Mouse (Mus musculus): ENCODE data around the gene Zfp277. TPM values are rescaled to one million over a fixed set of nuclear protein-coding genes. Genes with fewer than 3 reads are reported as not detected.

Gene Zfp277
- polyA plus RNA-seq, 1 experiment: 9.6 TPM

DNA sequence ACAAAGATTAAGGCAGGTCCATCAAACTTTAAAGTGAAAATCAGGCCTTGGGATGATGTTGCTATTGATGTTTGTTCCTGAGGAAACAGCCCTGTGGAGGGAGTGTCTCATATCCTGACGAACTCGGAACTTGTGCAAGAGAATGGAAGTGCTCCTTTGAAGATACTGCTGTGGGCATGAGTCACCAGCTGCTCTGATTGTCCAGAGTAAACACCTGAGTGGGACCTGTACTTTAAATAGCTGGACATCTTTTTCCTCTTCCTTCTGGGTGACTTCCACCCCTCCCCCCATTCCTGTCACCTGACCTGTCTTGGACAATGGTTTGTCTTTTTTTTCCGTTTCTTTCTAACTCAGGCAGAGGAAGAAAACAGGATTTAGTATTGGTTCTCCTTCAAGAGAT lies 13.3 kb upstream of the Zfp277 start:
- H3K27ac ChIP-seq (replicated peaks; ENCODE audit: low read depth, low read length): peak overlapping the region; percentile 66
- H3K4me1 ChIP-seq (ENCODE audit: control insufficient read depth, insufficient read depth, insufficient read length, low read length): peaks cover 24% of the 10 kb centered on the region

DNA sequence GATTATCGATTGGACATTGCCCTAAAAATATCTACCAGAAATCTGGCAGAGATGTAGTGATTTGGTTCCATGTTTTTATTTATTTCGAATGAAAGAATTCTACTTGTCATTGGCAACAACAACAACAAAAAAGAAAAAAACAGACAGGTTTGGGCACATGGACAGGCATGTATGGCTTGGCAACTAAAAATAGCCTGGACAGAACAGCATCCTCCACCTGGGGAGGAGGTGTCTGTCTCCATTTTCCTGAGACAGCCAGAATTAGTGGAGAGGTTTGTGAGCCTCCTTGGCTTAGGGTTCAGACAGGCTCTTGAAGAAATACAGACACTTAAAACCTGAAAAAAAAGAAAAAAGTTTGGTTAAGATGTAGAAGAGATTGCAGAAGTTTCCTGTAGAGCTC lies 10.8 kb upstream of the Zfp277 start:
- H3K4me3 ChIP-seq (ENCODE audit: insufficient read depth, low read depth, low read length): no peak overlapping the region
- H3K27ac ChIP-seq (replicated peaks; ENCODE audit: low read depth, low read length): no peak overlapping the region
- H3K4me1 ChIP-seq (ENCODE audit: control insufficient read depth, insufficient read depth, insufficient read length, low read length): peaks cover 17% of the 10 kb centered on the region

More for the DNA sequence above, 13.3 kb upstream of the Zfp277 start:
- no peak overlapping the region for H3K4me3 ChIP-seq (ENCODE audit: insufficient read depth, low read depth, low read length)

GRCm38 (mm10) chr12:40449119-40449795 lies 3.6 kb upstream of the Zfp277 start:
- H3K4me3 ChIP-seq (ENCODE audit: insufficient read depth, low read depth, low read length): no peak overlapping the region
- peaks cover 12% of the 10 kb centered on the region; the same call in 1 of the 2 replicates for H3K4me1 ChIP-seq (ENCODE audit: control insufficient read depth, insufficient read depth, insufficient read length, low read length)
- H3K27ac ChIP-seq (replicated peaks; ENCODE audit: low read depth, low read length): no peak overlapping the region

- Histone ChIP-seq H3K4me1 (ENCODE audit: control insufficient read depth, insufficient read depth, insufficient read length, low read length) (peaks cover 12% of the 10 kb centered on the region; the same call in 1 of the 2 replicates), H3K4me3 (ENCODE audit: insufficient read depth, low read depth, low read length) (peak overlapping the region; percentile 90), H3K27ac (replicated peaks; ENCODE audit: low read depth, low read length) (peak overlapping the region; percentile 34)
Measured at GRCm38 (mm10) chr12:40447561-40448355, 2.1 kb upstream of the Zfp277 start.

- Histone ChIP-seq H3K4me1 (ENCODE audit: control insufficient read depth, insufficient read depth, insufficient read length, low read length) (peaks cover 12% of the 10 kb centered on the region; the same call in 1 of the 2 replicates), H3K4me3 (ENCODE audit: insufficient read depth, low read depth, low read length) (peak overlapping the region; percentile 90), H3K27ac (replicated peaks; ENCODE audit: low read depth, low read length) (peak overlapping the region; percentile 46)
Measured at GRCm38 (mm10) chr12:40446450-40447381, 1.0 kb upstream of the Zfp277 start.

DNA sequence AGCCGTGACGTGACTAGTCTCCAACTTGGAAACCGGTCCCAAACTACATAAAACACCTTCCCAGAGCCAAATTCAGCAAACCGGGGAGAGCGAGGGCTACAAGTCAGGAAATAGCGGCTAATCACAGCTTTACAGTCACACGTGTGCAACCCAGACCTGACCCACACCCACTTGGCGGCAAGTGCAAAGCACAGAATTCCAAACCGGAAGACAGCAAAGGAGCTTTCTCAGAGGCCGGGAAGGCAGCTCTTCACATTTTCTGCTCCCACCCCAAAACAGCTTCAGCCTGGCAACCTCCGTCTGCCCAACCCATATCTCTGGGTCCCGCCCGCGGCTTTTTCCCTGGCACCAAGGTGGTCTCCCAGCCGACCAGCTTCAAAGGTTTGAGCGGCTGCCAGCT lies 496 bp downstream of the Zfp277 start:
- Histone ChIP-seq H3K27ac (replicated peaks; ENCODE audit: low read depth, low read length) (peak overlapping the region; percentile 39), H3K4me3 (ENCODE audit: insufficient read depth, low read depth, low read length) (peak overlapping the region; percentile 80), H3K4me1 (ENCODE audit: control insufficient read depth, insufficient read depth, insufficient read length, low read length) (peaks cover 12% of the 10 kb centered on the region; the same call in 1 of the 2 replicates)

DNA sequence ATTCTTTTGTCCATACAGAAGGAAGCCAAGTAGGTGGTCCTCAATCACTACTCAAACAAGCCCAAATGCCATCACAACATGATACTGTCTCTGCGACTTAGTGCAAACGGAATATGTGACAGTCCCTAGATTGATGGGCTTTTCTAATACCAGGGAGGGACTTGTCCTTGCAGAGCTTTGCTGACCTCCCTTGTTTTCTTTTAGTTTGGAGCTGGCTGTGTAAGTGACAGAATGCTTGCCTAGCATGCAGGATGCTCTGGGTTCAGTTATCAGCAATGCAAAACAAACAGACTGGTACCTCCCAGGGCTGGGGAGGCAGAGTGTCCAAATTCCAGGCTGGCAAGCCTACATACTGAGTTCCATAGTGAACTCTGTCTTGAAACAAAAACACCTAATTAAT lies 7.7 kb downstream of the Zfp277 start:
- H3K4me3 ChIP-seq (ENCODE audit: insufficient read depth, low read depth, low read length): no peak overlapping the region
- H3K27ac ChIP-seq (replicated peaks; ENCODE audit: low read depth, low read length): no peak overlapping the region
- H3K4me1 ChIP-seq (ENCODE audit: control insufficient read depth, insufficient read depth, insufficient read length, low read length): 0 out of 2 replicates have a peak, but pooled peaks cover 3% of the 10 kb centered on the region

GRCm38 (mm10) chr12:40434101-40434500 lies 11.6 kb downstream of the Zfp277 start:
- Histone ChIP-seq H3K4me3 (ENCODE audit: insufficient read depth, low read depth, low read length) (no peak overlapping the region), H3K27ac (replicated peaks; ENCODE audit: low read depth, low read length) (no peak overlapping the region), H3K4me1 (ENCODE audit: control insufficient read depth, insufficient read depth, insufficient read length, low read length) (peaks cover 9% of the 10 kb centered on the region; the same call in 1 of the 2 replicates)

- no peak overlapping the region for H3K27ac ChIP-seq (replicated peaks; ENCODE audit: low read depth, low read length)
- peaks cover 6% of the 10 kb centered on the region; the same call in 1 of the 2 replicates for H3K4me1 ChIP-seq (ENCODE audit: control insufficient read depth, insufficient read depth, insufficient read length, low read length)
- H3K4me3 ChIP-seq (ENCODE audit: insufficient read depth, low read depth, low read length): no peak overlapping the region
Measured at GRCm38 (mm10) chr12:40431075-40431474, 14.6 kb downstream of the Zfp277 start.

DNA sequence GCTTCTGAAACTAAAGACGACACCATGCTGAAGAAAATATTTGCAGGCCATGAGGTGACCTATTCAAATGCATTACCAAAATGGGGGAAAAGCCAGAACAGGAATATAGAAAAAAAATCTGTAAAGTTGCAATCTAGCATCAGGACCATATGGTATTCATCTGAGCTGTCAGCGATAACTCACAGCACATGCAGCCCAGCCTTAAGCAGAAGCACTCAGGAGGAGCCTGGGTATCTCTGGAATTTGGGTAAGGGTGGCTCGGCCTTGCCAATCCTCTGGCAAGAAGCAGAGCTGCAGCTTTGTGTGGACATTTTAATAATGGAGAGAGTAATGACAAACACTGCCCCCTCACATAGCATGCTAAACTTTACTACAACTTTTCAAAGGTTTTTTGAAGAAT lies 15.7 kb downstream of the Zfp277 start:
- Histone ChIP-seq H3K4me1 (ENCODE audit: control insufficient read depth, insufficient read depth, insufficient read length, low read length) (peaks cover 6% of the 10 kb centered on the region; the same call in 1 of the 2 replicates), H3K27ac (replicated peaks; ENCODE audit: low read depth, low read length) (no peak overlapping the region), H3K4me3 (ENCODE audit: insufficient read depth, low read depth, low read length) (no peak overlapping the region)

DNA sequence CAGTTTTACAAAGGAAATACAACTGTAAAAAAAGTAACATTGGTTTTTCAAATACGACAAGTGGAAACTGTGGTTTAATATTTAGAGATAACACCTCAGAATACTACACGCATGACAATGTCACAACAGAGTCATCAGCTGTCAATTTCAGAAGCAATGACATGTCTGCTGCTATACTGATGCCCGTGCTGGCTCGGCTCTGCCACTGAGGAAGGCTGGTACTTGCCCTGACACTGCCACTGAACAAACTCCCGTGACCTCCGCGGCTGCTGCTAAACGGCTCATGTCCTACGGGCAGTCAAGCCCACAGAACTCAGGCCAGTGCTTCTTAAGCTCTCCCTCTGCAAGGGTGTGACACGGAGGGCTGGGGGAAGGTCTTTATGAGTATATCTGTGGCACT lies 18.1 kb downstream of the Zfp277 start:
- peaks cover 6% of the 10 kb centered on the region; the same call in 1 of the 2 replicates for H3K4me1 ChIP-seq (ENCODE audit: control insufficient read depth, insufficient read depth, insufficient read length, low read length)
- no peak overlapping the region for H3K4me3 ChIP-seq (ENCODE audit: insufficient read depth, low read depth, low read length)
- H3K27ac ChIP-seq (replicated peaks; ENCODE audit: low read depth, low read length): no peak overlapping the region

GRCm38 (mm10) chr12:40424991-40425390 lies 20.7 kb downstream of the Zfp277 start:
- Histone ChIP-seq H3K4me1 (ENCODE audit: control insufficient read depth, insufficient read depth, insufficient read length, low read length) (no peaks in the 10 kb centered on the region), H3K27ac (replicated peaks; ENCODE audit: low read depth, low read length) (no peak overlapping the region), H3K4me3 (ENCODE audit: insufficient read depth, low read depth, low read length) (no peak overlapping the region)

DNA sequence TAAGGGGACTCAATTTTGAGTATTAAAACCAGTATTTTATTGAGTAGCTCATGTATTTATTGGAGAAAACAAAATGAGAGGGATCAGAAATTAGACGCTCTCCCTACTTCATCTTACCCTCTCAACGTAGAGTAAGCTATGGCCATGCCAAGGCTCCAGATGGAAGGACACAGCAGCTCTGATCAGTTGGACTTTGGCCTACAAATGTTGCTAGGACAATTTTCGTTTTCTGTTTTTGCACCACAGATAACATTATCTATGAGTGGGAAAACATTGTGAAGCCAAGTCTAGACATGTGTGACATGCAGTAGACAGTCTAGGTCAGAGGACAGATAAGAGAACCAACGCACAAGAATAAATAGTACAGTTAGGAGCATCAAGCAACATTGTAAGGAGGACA lies 28.4 kb downstream of the Zfp277 start:
- no peak overlapping the region for H3K27ac ChIP-seq (replicated peaks; ENCODE audit: low read depth, low read length)
- H3K4me1 ChIP-seq (ENCODE audit: control insufficient read depth, insufficient read depth, insufficient read length, low read length): peaks cover 3% of the 10 kb centered on the region; the same call in 1 of the 2 replicates
- H3K4me3 ChIP-seq (ENCODE audit: insufficient read depth, low read depth, low read length): no peak overlapping the region

- no peak overlapping the region for H3K4me3 ChIP-seq (ENCODE audit: insufficient read depth, low read depth, low read length)
- peaks cover 3% of the 10 kb centered on the region; the same call in 1 of the 2 replicates for H3K4me1 ChIP-seq (ENCODE audit: control insufficient read depth, insufficient read depth, insufficient read length, low read length)
- no peak overlapping the region for H3K27ac ChIP-seq (replicated peaks; ENCODE audit: low read depth, low read length)
Measured at GRCm38 (mm10) chr12:40415312-40415925, 30.3 kb downstream of the Zfp277 start.
